Mouse (Mus musculus) neural tube, embryonic 13.5 days (tissue): Measurements from ENCODE around the gene 1110032F04Rik. TPM values are rescaled to one million over a fixed set of nuclear protein-coding genes. Genes with fewer than 3 reads are reported as not detected.
"Not testable (repeated sequence)": the region's sequence is repeated elsewhere in the genome, so short reads cannot be mapped to it uniquely, and the experiment has no call there.

Source experiments
- ATAC-seq: fragments of 200-750 bp; cut with Nextera tagmentation; 2 replicates; pipeline ENCODE4 v1.8.0; 2017; ENCODE audit warnings: low read depth, mild to moderate bottlenecking, moderate TSS enrichment, moderate library complexity
- H3K27ac ChIP-seq: fragments of 300-500 bp; sonication (generic); replicated peaks from 2 replicates; pipeline ENCODE4 v1.5.1; 2015; ENCODE audit warnings: moderate library complexity, mild to moderate bottlenecking, inconsistent platforms
- H3K27me3 ChIP-seq: fragments of 300-500 bp; sonication (generic); 2 replicates; pipeline ENCODE4 v1.6.1; 2015; ENCODE audit warnings: mild to moderate bottlenecking, inconsistent platforms
- H3K36me3 ChIP-seq: fragments of 300-500 bp; sonication (generic); 2 replicates; pipeline ENCODE4 v1.6.1; 2015; ENCODE audit warnings: mild to moderate bottlenecking, inconsistent platforms
- H3K4me1 ChIP-seq: fragments of 300-500 bp; sonication (generic); replicated peaks from 2 replicates; pipeline ENCODE4 v1.6.1; 2015; ENCODE audit warnings: inconsistent platforms
- H3K4me2 ChIP-seq: fragments of 300-500 bp; sonication (generic); 2 replicates; pipeline ENCODE4 v1.6.1; 2015; ENCODE audit warnings: inconsistent platforms, mild to moderate bottlenecking, moderate library complexity
- H3K4me3 ChIP-seq: fragments of 300-500 bp; sonication (generic); 2 replicates; pipeline ENCODE4 v1.5.1; 2015; ENCODE audit warnings: mild to moderate bottlenecking, inconsistent platforms
- H3K9ac ChIP-seq: fragments of 300-500 bp; sonication (generic); 2 replicates; pipeline ENCODE4 v1.6.1; 2015; ENCODE audit warnings: moderate library complexity, mild to moderate bottlenecking, inconsistent platforms
- H3K9me3 ChIP-seq: fragments of 300-500 bp; sonication (generic); 2 replicates; pipeline ENCODE4 v1.6.1; 2016; ENCODE audit warnings: inconsistent platforms
- whole genome bisulfite sequencing: fragments of 180-500 bp; shearing (Covaris S2); methylation state at CpG from one replicate; pipeline ENCODE4 v1.1.7; 2015; 5-methylcytosine and 5-hydroxymethylcytosine counted together
- polyA plus RNA-seq: library from polyadenylated mRNA; unstranded; fragments of >200 nt; fragmentation: Nextera tagmentation; extraction: Ambion mirVana; gene quantifications from 2 replicates; pipeline ENCODE4 v1.2.1, GENCODE M21; 2015

Gene 1110032F04Rik
- polyA plus RNA-seq, 1 experiment from 2014 or later: 2.8 TPM

GRCm38 (mm10) chr3:68852414-68852813 lies 17.0 kb upstream of the 1110032F04Rik start:
- H3K36me3 ChIP-seq: no peaks in the 10 kb centered on the region
- 96% methylated on average over 1 of the region's 1 CpGs for WGBS
- no peaks in the 10 kb centered on the region for H3K27me3 ChIP-seq
- no peaks in the 10 kb centered on the region for H3K4me1 ChIP-seq
- no peaks in the 10 kb centered on the region for H3K9me3 ChIP-seq
- no peak overlapping the region for H3K27ac ChIP-seq
- no peak for ATAC-seq
- no peak overlapping the region for H3K4me2 ChIP-seq
- H3K9ac ChIP-seq: no peak overlapping the region
- no peak overlapping the region for H3K4me3 ChIP-seq

GRCm38 (mm10) chr3:68869691-68870567 lies 543 bp downstream of the 1110032F04Rik start:
- WGBS: under 1% methylated on average over 90 of the region's 96 CpGs
- H3K9ac ChIP-seq: peak overlapping the region; percentile 82
- peak overlapping the region; percentile 73 for H3K4me3 ChIP-seq
- no peaks in the 10 kb centered on the region for H3K9me3 ChIP-seq
- peaks cover 18% of the 10 kb centered on the region for H3K4me1 ChIP-seq
- peak; percentile 87 for ATAC-seq
- H3K27me3 ChIP-seq: peaks cover 24% of the 10 kb centered on the region
- peak overlapping the region; percentile 57 for H3K27ac ChIP-seq
- peak overlapping the region; percentile 97 for H3K4me2 ChIP-seq
- H3K36me3 ChIP-seq: no peaks in the 10 kb centered on the region

- peak overlapping the region; percentile 97 for H3K4me2 ChIP-seq
- H3K4me3 ChIP-seq: peak overlapping the region; percentile 73
- H3K27me3 ChIP-seq: peaks cover 24% of the 10 kb centered on the region
- no peaks in the 10 kb centered on the region for H3K36me3 ChIP-seq
- 0 out of 2 replicates have a peak overlapping the region, but pooled peaks have one; percentile 1 for H3K27ac ChIP-seq
- no peaks in the 10 kb centered on the region for H3K9me3 ChIP-seq
- 2% methylated on average over 15 of the region's 15 CpGs for WGBS
- peak overlapping the region; percentile 82 for H3K9ac ChIP-seq
- H3K4me1 ChIP-seq: peaks cover 18% of the 10 kb centered on the region
- no peak; the same call in 1 of the 2 replicates for ATAC-seq
Measured at GRCm38 (mm10) chr3:68870568-68870950, 1.2 kb downstream of the 1110032F04Rik start.

GRCm38 (mm10) chr3:68874079-68874478 lies 4.7 kb downstream of the 1110032F04Rik start:
- H3K9ac ChIP-seq: no peak overlapping the region
- WGBS: 94% methylated on average over 2 of the region's 2 CpGs
- ATAC-seq: no peak
- no peak overlapping the region for H3K27ac ChIP-seq
- H3K9me3 ChIP-seq: no peaks in the 10 kb centered on the region
- peaks cover 13% of the 10 kb centered on the region for H3K27me3 ChIP-seq
- no peak overlapping the region for H3K4me2 ChIP-seq
- peaks cover 13% of the 10 kb centered on the region for H3K4me1 ChIP-seq
- H3K4me3 ChIP-seq: no peak overlapping the region
- H3K36me3 ChIP-seq: no peaks in the 10 kb centered on the region

- Histone ChIP-seq H3K4me1 (no peaks in the 10 kb centered on the region), H3K9ac (no peak overlapping the region), H3K27ac (no peak overlapping the region), H3K4me3 (no peak overlapping the region), H3K4me2 (no peak overlapping the region), H3K9me3 (no peaks in the 10 kb centered on the region), H3K36me3 (no peaks in the 10 kb centered on the region), H3K27me3 (no peaks in the 10 kb centered on the region)
- 84% methylated on average over 5 of the region's 5 CpGs for WGBS
- ATAC-seq: no peak
Measured at GRCm38 (mm10) chr3:68886845-68887244, 17.5 kb downstream of the 1110032F04Rik start.

GRCm38 (mm10) chr3:68895426-68895825 lies 26.0 kb downstream of the 1110032F04Rik start:
- no peaks in the 10 kb centered on the region for H3K9me3 ChIP-seq
- H3K27ac ChIP-seq: no peak overlapping the region
- no peaks in the 10 kb centered on the region for H3K27me3 ChIP-seq
- ATAC-seq: no peak
- H3K36me3 ChIP-seq: peaks cover 6% of the 10 kb centered on the region
- H3K4me1 ChIP-seq: no peaks in the 10 kb centered on the region
- H3K4me3 ChIP-seq: no peak overlapping the region
- WGBS: 70% methylated on average over 4 of the region's 4 CpGs
- no peak overlapping the region for H3K4me2 ChIP-seq
- H3K9ac ChIP-seq: no peak overlapping the region

GRCm38 (mm10) chr3:68897154-68897553 lies 27.8 kb downstream of the 1110032F04Rik start:
- no peaks in the 10 kb centered on the region for H3K27me3 ChIP-seq
- H3K36me3 ChIP-seq: peaks cover 6% of the 10 kb centered on the region
- no peak overlapping the region for H3K27ac ChIP-seq
- no peak for ATAC-seq
- no peak overlapping the region for H3K4me2 ChIP-seq
- 94% methylated on average over 5 of the region's 5 CpGs for WGBS
- no peak overlapping the region for H3K4me3 ChIP-seq
- H3K9me3 ChIP-seq: no peaks in the 10 kb centered on the region
- H3K4me1 ChIP-seq: no peaks in the 10 kb centered on the region
- no peak overlapping the region for H3K9ac ChIP-seq

- H3K27me3 ChIP-seq, ATAC-seq, H3K36me3 ChIP-seq, H3K27ac ChIP-seq, H3K4me1 ChIP-seq, H3K9me3 ChIP-seq, H3K4me3 ChIP-seq, H3K4me2 ChIP-seq, H3K9ac ChIP-seq: not testable (repeated sequence)
- 90% methylated on average over 20 of the region's 20 CpGs for WGBS
Measured at GRCm38 (mm10) chr3:68902636-68903035, 33.2 kb downstream of the 1110032F04Rik start.

- no peaks in the 10 kb centered on the region for H3K36me3 ChIP-seq
- H3K27me3 ChIP-seq: no peaks in the 10 kb centered on the region
- no peak overlapping the region for H3K4me2 ChIP-seq
- no peak overlapping the region for H3K9ac ChIP-seq
- no peaks in the 10 kb centered on the region for H3K4me1 ChIP-seq
- no peaks in the 10 kb centered on the region for H3K9me3 ChIP-seq
- no peak for ATAC-seq
- 73% methylated on average over 2 of the region's 2 CpGs for WGBS
- H3K4me3 ChIP-seq: no peak overlapping the region
- H3K27ac ChIP-seq: no peak overlapping the region
Measured at GRCm38 (mm10) chr3:68904902-68905778, 35.8 kb downstream of the 1110032F04Rik start.

GRCm38 (mm10) chr3:68907509-68907908 lies 38.1 kb downstream of the 1110032F04Rik start:
- H3K27ac ChIP-seq: no peak overlapping the region
- no peaks in the 10 kb centered on the region for H3K9me3 ChIP-seq
- peaks cover 7% of the 10 kb centered on the region; the same call in 1 of the 2 replicates for H3K36me3 ChIP-seq
- H3K4me2 ChIP-seq: no peak overlapping the region
- no peaks in the 10 kb centered on the region for H3K27me3 ChIP-seq
- no peak overlapping the region for H3K9ac ChIP-seq
- WGBS: 85% methylated on average over 4 of the region's 4 CpGs
- no peak overlapping the region for H3K4me3 ChIP-seq
- no peak for ATAC-seq
- H3K4me1 ChIP-seq: no peaks in the 10 kb centered on the region
